In genomic region chr5:31527117-31527680, GRCm38 (mm10) we compare ENCODE assay signal across 8 mouse cellular contexts. TPM values are rescaled to one million over a fixed set of nuclear protein-coding genes. Genes with fewer than 3 reads are reported as not detected.
DNase-seq lines count a peak whose midpoint lies in the region; ATAC-seq and TF ChIP-seq lines count a peak whose summit lies in the region.

No protein-coding gene starts in this region.

- H3K27me3 ChIP-seq in heart, embryonic 14.5 days (ENCODE audit: control insufficient read depth, insufficient read depth, low read length) = no peaks in the 10 kb centered on the region
- no peaks in the 10 kb centered on the region for H3K27me3 ChIP-seq in G1E (ENCODE audit: insufficient read depth, low read length)
- no peaks in the 10 kb centered on the region for H3K27me3 ChIP-seq in forebrain, embryonic 15.5 days
- no peaks in the 10 kb centered on the region for H3K27me3 ChIP-seq in liver, embryonic 12.5 days (replicated peaks)
- no peaks in the 10 kb centered on the region for H3K27me3 ChIP-seq in stomach, postnatal 0 days (ENCODE audit: control insufficient read depth, insufficient read depth, low read length)

- H3K9ac ChIP-seq in heart, embryonic 14.5 days (ENCODE audit: low read length) = peak overlapping the region; percentile 80
- peak overlapping the region; percentile 90 for H3K9ac ChIP-seq in forebrain, embryonic 15.5 days (replicated peaks)
- peak overlapping the region; percentile 89 for H3K9ac ChIP-seq in liver, embryonic 12.5 days
- peak overlapping the region; percentile 91 for H3K9ac ChIP-seq in stomach, postnatal 0 days (ENCODE audit: low read length)

- no peak for TF ChIP-seq CTCF in G1E (IDR thresholded peaks at IDR 0.05; ENCODE audit: low read depth, low read length)
- no peak for TF ChIP-seq CTCF in stomach, postnatal 0 days (IDR thresholded peaks at IDR 0.05; ENCODE audit: low read depth)

- H3K9me3 ChIP-seq in heart, embryonic 14.5 days (ENCODE audit: control insufficient read depth, low read length) = no peaks in the 10 kb centered on the region
- H3K9me3 ChIP-seq in G1E (replicated peaks) = no peaks in the 10 kb centered on the region
- H3K9me3 ChIP-seq in forebrain, embryonic 15.5 days = no peaks in the 10 kb centered on the region
- no peaks in the 10 kb centered on the region for H3K9me3 ChIP-seq in liver, embryonic 12.5 days (replicated peaks)
- no peaks in the 10 kb centered on the region for H3K9me3 ChIP-seq in stomach, postnatal 0 days (ENCODE audit: control insufficient read depth, low read length)

- peak overlapping the region in 1 of 2 experiments; percentile 63; a peak in 2 of 4 replicates for H3K27ac ChIP-seq in heart, embryonic 14.5 days (replicated peaks in 1 of 2; ENCODE audit: control insufficient read depth in 1 of 2, insufficient read depth in 1 of 2, low read depth in 2 of 2, low read length in 2 of 2)
- peak overlapping the region; percentile 87 for H3K27ac ChIP-seq in forebrain, embryonic 15.5 days (replicated peaks)
- peak overlapping the region; percentile 83 for H3K27ac ChIP-seq in liver, embryonic 12.5 days
- H3K27ac ChIP-seq in stomach, postnatal 0 days (replicated peaks) = peak overlapping the region; percentile 88

- TF ChIP-seq EP300 in stomach, postnatal 0 days (optimal IDR thresholded peaks at IDR 0.05) = no peak

- intact Hi-C loops in heart, postnatal 36 days (cut with DNase I) = no loop called here

- no peak for ATAC-seq in heart, embryonic 14.5 days (ENCODE audit: insufficient number of reproducible peaks, insufficient read depth, low FRiP score, low read depth)
- no peak for ATAC-seq in G1E (ENCODE audit: extremely low read depth, insufficient number of reproducible peaks, low FRiP score, poor library complexity, severe bottlenecking)
- ATAC-seq in forebrain, embryonic 15.5 days (replicated peaks) = peak; percentile 48; the same call in 1 of the 2 replicates
- peak; percentile 48 for ATAC-seq in liver, embryonic 12.5 days
- ATAC-seq in stomach, postnatal 0 days (ENCODE audit: low FRiP score, low TSS enrichment) = peak; percentile 28; the same call in 1 of the 2 replicates

- peaks cover 5 to 14% of the 10 kb centered on the region in 2 experiments; a peak in 3 of 4 replicates for H3K4me1 ChIP-seq in heart, embryonic 14.5 days (ENCODE audit: control insufficient read depth in 2 of 2, insufficient read depth in 2 of 2, low read length in 2 of 2)
- H3K4me1 ChIP-seq in G1E (ENCODE audit: insufficient read depth, low read depth, low read length) = peaks cover 37% of the 10 kb centered on the region
- peaks cover 30% of the 10 kb centered on the region for H3K4me1 ChIP-seq in forebrain, embryonic 15.5 days
- peaks cover 27% of the 10 kb centered on the region for H3K4me1 ChIP-seq in liver, embryonic 12.5 days
- 0 out of 2 replicates have a peak, but pooled peaks cover 5% of the 10 kb centered on the region for H3K4me1 ChIP-seq in stomach, postnatal 0 days (replicated peaks; ENCODE audit: control insufficient read depth, insufficient read depth)

- 2% methylated on average over 40 of the region's 40 CpGs for WGBS in heart, embryonic 14.5 days
- WGBS in forebrain, embryonic 15.5 days = 4% methylated on average over 40 of the region's 40 CpGs
- WGBS in liver, embryonic 12.5 days (ENCODE audit: insufficient replicate concordance) = 2% methylated on average over 40 of the region's 40 CpGs
- 3% methylated on average over 40 of the region's 40 CpGs for WGBS in stomach, postnatal 0 days

- no peak for DNase-seq in heart, postnatal 36 days
- no peak for DNase-seq in G1E (ENCODE audit: low spot score)
- DNase-seq in stomach, postnatal 0 days (ENCODE audit: low spot score) = no peak
- DNase-seq in yolk sac, embryonic 10.5 days (ENCODE audit: low spot score) = no peak
- DNase-seq in lung, postnatal 36 days = no peak

- H3K36me3 ChIP-seq in heart, embryonic 14.5 days (ENCODE audit: control insufficient read depth, insufficient read depth, low read length) = peaks cover 47% of the 10 kb centered on the region
- H3K36me3 ChIP-seq in G1E (replicated peaks) = peaks cover 59% of the 10 kb centered on the region
- H3K36me3 ChIP-seq in forebrain, embryonic 15.5 days = peaks cover 35% of the 10 kb centered on the region
- peaks cover 48% of the 10 kb centered on the region for H3K36me3 ChIP-seq in liver, embryonic 12.5 days
- H3K36me3 ChIP-seq in stomach, postnatal 0 days (ENCODE audit: control insufficient read depth, insufficient read depth, low read length) = peaks cover 4% of the 10 kb centered on the region; the same call in 1 of the 2 replicates

- peak overlapping the region; percentile 89 for H3K4me2 ChIP-seq in heart, embryonic 14.5 days (ENCODE audit: low read length)
- peak overlapping the region; percentile 99 for H3K4me2 ChIP-seq in forebrain, embryonic 15.5 days (replicated peaks)
- H3K4me2 ChIP-seq in liver, embryonic 12.5 days = peak overlapping the region; percentile 92
- H3K4me2 ChIP-seq in stomach, postnatal 0 days (replicated peaks; ENCODE audit: low read depth) = peak overlapping the region; percentile 95

- peak overlapping the region; percentile 78 to 89 for H3K4me3 ChIP-seq in heart, embryonic 14.5 days (ENCODE audit: control insufficient read depth in 1 of 2, insufficient read depth in 1 of 2, low read depth in 1 of 2, low read length in 2 of 2)
- peak overlapping the region; percentile 98 for H3K4me3 ChIP-seq in G1E (ENCODE audit: low read depth, low read length)
- peak overlapping the region; percentile 96 for H3K4me3 ChIP-seq in forebrain, embryonic 15.5 days
- H3K4me3 ChIP-seq in liver, embryonic 12.5 days = peak overlapping the region; percentile 96
- peak overlapping the region; percentile 91 for H3K4me3 ChIP-seq in stomach, postnatal 0 days (ENCODE audit: low read depth, low read length)

RNA-seq across cellular contexts. Expression of gene Slc4a1ap, which starts 0.4 kb away (rescaled TPM):
- polyA plus RNA-seq in heart, embryonic 14.5 days (2014; fragmentation: Nextera tagmentation; extraction: Ambion mirVana) = 17.6 and 19.5 TPM in 2 replicates
- 10 to 100 TPM; 19.8 to 22.8 TPM for total RNA-seq in heart, postnatal 36 days (2021)
- total RNA-seq in G1E (2014; fragmentation: Nextera tagmentation) (46.6 and 51.9 TPM in 2 replicates), G1E (2017) (41.3 and 54.4 TPM in 2 replicates)
- polyA plus RNA-seq in G1E (2012) = 17.4 and 20.7 TPM in 2 replicates
- 33.0 and 36.5 TPM in 2 replicates for polyA plus RNA-seq in forebrain, embryonic 15.5 days (2015; fragmentation: Nextera tagmentation; extraction: Ambion mirVana)
- 19.2 and 20.4 TPM in 2 replicates for polyA plus RNA-seq in liver, embryonic 12.5 days (2016; fragmentation: Nextera tagmentation; extraction: Ambion mirVana)
- 13.9 and 15.2 TPM in 2 replicates for polyA plus RNA-seq in stomach, postnatal 0 days (2015; fragmentation: Nextera tagmentation; extraction: Ambion mirVana)

RNA-seq across cellular contexts. Expression of gene Supt7l, which starts 0.4 kb away (rescaled TPM):
- 16.7 and 16.9 TPM in 2 replicates for polyA plus RNA-seq in heart, embryonic 14.5 days (2014; fragmentation: Nextera tagmentation; extraction: Ambion mirVana)
- total RNA-seq in heart, postnatal 36 days (2021) = 10 to 100 TPM; 13.5 to 13.6 TPM
- total RNA-seq in G1E (2014; fragmentation: Nextera tagmentation) = 32.4 and 37.8 TPM in 2 replicates
- total RNA-seq in G1E (2017) = 26.1 and 30.0 TPM in 2 replicates
- 7.4 and 13.1 TPM in 2 replicates for polyA plus RNA-seq in G1E (2012)
- polyA plus RNA-seq in forebrain, embryonic 15.5 days (2015; fragmentation: Nextera tagmentation; extraction: Ambion mirVana) = 29.1 and 29.9 TPM in 2 replicates
- 12.7 and 12.9 TPM in 2 replicates for polyA plus RNA-seq in liver, embryonic 12.5 days (2016; fragmentation: Nextera tagmentation; extraction: Ambion mirVana)
- polyA plus RNA-seq in stomach, postnatal 0 days (2015; fragmentation: Nextera tagmentation; extraction: Ambion mirVana) = 8.4 and 9.1 TPM in 2 replicates

RNA-seq across cellular contexts. Expression of gene Gpn1, which starts 32.7 kb away (rescaled TPM):
- polyA plus RNA-seq in heart, embryonic 14.5 days (2014; fragmentation: Nextera tagmentation; extraction: Ambion mirVana) = 37.9 and 38.8 TPM in 2 replicates
- total RNA-seq in heart, postnatal 36 days (2021) = 10 to 100 TPM; 24.7 to 26.0 TPM
- total RNA-seq in G1E (2014; fragmentation: Nextera tagmentation) (17.3 and 19.6 TPM in 2 replicates), G1E (2017) (33.2 and 34.2 TPM in 2 replicates)
- polyA plus RNA-seq in G1E (2012) = 34.0 and 35.5 TPM in 2 replicates
- 82.0 TPM in 2 replicates for polyA plus RNA-seq in forebrain, embryonic 15.5 days (2015; fragmentation: Nextera tagmentation; extraction: Ambion mirVana)
- polyA plus RNA-seq in liver, embryonic 12.5 days (2016; fragmentation: Nextera tagmentation; extraction: Ambion mirVana) = 34.9 and 38.8 TPM in 2 replicates
- 22.0 and 22.7 TPM in 2 replicates for polyA plus RNA-seq in stomach, postnatal 0 days (2015; fragmentation: Nextera tagmentation; extraction: Ambion mirVana)

RNA-seq across cellular contexts. Expression of gene 4930548H24Rik, which starts 41.7 kb away (rescaled TPM):
- polyA plus RNA-seq in heart, embryonic 14.5 days (2014; fragmentation: Nextera tagmentation; extraction: Ambion mirVana) = not detected in 2 replicates
- under 1 TPM in 1 of 2 experiments, not detected in 1; 0.14 TPM for total RNA-seq in heart, postnatal 36 days (2021)
- total RNA-seq in G1E (2014; fragmentation: Nextera tagmentation) (0.34 TPM in 1 of 2 replicates, not detected in the other), G1E (2017) (0.29 and 0.55 TPM in 2 replicates)
- not detected in 2 replicates for polyA plus RNA-seq in G1E (2012)
- not detected in 2 replicates for polyA plus RNA-seq in forebrain, embryonic 15.5 days (2015; fragmentation: Nextera tagmentation; extraction: Ambion mirVana)
- polyA plus RNA-seq in liver, embryonic 12.5 days (2016; fragmentation: Nextera tagmentation; extraction: Ambion mirVana) = not detected in 2 replicates
- not detected in 2 replicates for polyA plus RNA-seq in stomach, postnatal 0 days (2015; fragmentation: Nextera tagmentation; extraction: Ambion mirVana)

Comparison
In these comparisons a context has a peak if more than half of its experiments do, and no peak if none do; other contexts are left out.
1. ATAC-seq: peak in forebrain, embryonic 15.5 days (single experiment), liver, embryonic 12.5 days (single experiment) and stomach, postnatal 0 days (single experiment); none in heart, embryonic 14.5 days (single experiment) and G1E (single experiment).
2. Peak in every context shown above with its lines, with median percentiles within 50 percentile points of each other: H3K4me2 ChIP-seq, H3K4me3 ChIP-seq and H3K9ac ChIP-seq.